Mouse (Mus musculus): Measurements from ENCODE around the gene Kcnc1.

GRCm38 (mm10) chr7:46365810-46366209, 30.5 kb upstream of the Kcnc1 start:
- TF ChIP-seq CTCF (IDR thresholded peaks at IDR 0.05; ENCODE audit: extremely low read depth, insufficient read length, insufficient replicate concordance, low read depth, low read length): no peak
- no peak for TF ChIP-seq POLR2A (IDR thresholded peaks at IDR 0.05; ENCODE audit: low read depth, low read length)
